Mouse (Mus musculus): ENCODE measurements around the gene Pex14. TPM values are rescaled to one million over a fixed set of nuclear protein-coding genes. Genes with fewer than 3 reads are reported as not detected.

Gene Pex14
- total RNA-seq, 2 experiments from 2014 or later, result 49.3 to 50.4 TPM

- H3K4me3 ChIP-seq, result no peak overlapping the region
- DNase-seq (ENCODE audit: extremely low spot score in 1 of 2, low spot score in 2 of 2), result no peak
- no peak for TF ChIP-seq CTCF (IDR thresholded peaks at IDR 0.05)
- intact Hi-C loops (cut with DNase I), result no loop called here
- no peak overlapping the region for H3K27ac ChIP-seq
These were observed 180.8 kb downstream of the Pex14 start for GRCm38 (mm10) chr4:148918707-148919447.

GRCm38 (mm10) chr4:148915849-148916248, 183.8 kb downstream of the Pex14 start:
- no peak for TF ChIP-seq CTCF (IDR thresholded peaks at IDR 0.05)
- no peak overlapping the region for H3K4me3 ChIP-seq
- intact Hi-C loops (cut with DNase I), result no loop called here
- no peak overlapping the region for H3K27ac ChIP-seq
- DNase-seq (ENCODE audit: extremely low spot score in 1 of 2, low spot score in 2 of 2), result no peak

GRCm38 (mm10) chr4:148914863-148915622, 184.6 kb downstream of the Pex14 start:
- no peak for DNase-seq (ENCODE audit: extremely low spot score in 1 of 2, low spot score in 2 of 2)
- no peak for TF ChIP-seq CTCF (IDR thresholded peaks at IDR 0.05)
- intact Hi-C loops (cut with DNase I), result no loop called here
- H3K4me3 ChIP-seq, result no peak overlapping the region
- H3K27ac ChIP-seq, result no peak overlapping the region

- Histone ChIP-seq H3K27ac (no peak overlapping the region), H3K4me3 (no peak overlapping the region)
- DNase-seq (ENCODE audit: extremely low spot score in 1 of 2, low spot score in 2 of 2), result no peak
- intact Hi-C loops (cut with DNase I), result no loop called here
- no peak for TF ChIP-seq CTCF (IDR thresholded peaks at IDR 0.05)
These were observed 186.7 kb downstream of the Pex14 start for GRCm38 (mm10) chr4:148912826-148913590.

GRCm38 (mm10) chr4:148912134-148912533, 187.5 kb downstream of the Pex14 start:
- intact Hi-C loops (cut with DNase I), result no loop called here
- TF ChIP-seq CTCF (IDR thresholded peaks at IDR 0.05), result no peak
- DNase-seq (ENCODE audit: extremely low spot score in 1 of 2, low spot score in 2 of 2), result no peak
- no peak overlapping the region for H3K27ac ChIP-seq
- no peak overlapping the region for H3K4me3 ChIP-seq

Other genes starting within 250 kb of the Pex14 start
- 10 to 100 TPM; 62.2 to 69.7 TPM for gene Dffa, start 4.3 kb upstream of the Pex14 start, total RNA-seq (2021)
- 10 to 100 TPM; 12.6 to 14.1 TPM for gene Cort, start 26.9 kb upstream of the Pex14 start, total RNA-seq (2021)
- gene Cenps, start 37.8 kb upstream of the Pex14 start, total RNA-seq (2021), result 10 to 100 TPM; 30.5 to 32.7 TPM
- gene Pgd, start 66.9 kb upstream of the Pex14 start, total RNA-seq (2021), result 10 to 100 TPM; 35.1 to 36.5 TPM
- 100 to 1,000 TPM; 444 to 487 TPM for gene Kif1b, start 207.8 kb upstream of the Pex14 start, total RNA-seq (2021)